Mouse (Mus musculus) ovary, postnatal 14 days (tissue): ENCODE measurements around the gene Srp54c.

Experiments
- DNase-seq: peaks from one replicate; pipeline ENCODE4 v3.0.0; 2022; ENCODE audit warnings: low spot score

The Srp54c gene

GRCm38 (mm10) chr12:55311841-55312240 is 81.9 kb downstream of the Srp54c start:
- no peak for DNase-seq
